Mouse (Mus musculus) bone marrow macrophage, adult 2 months (primary cell): ENCODE results near the gene Ppih. TPM values are rescaled to one million over a fixed set of nuclear protein-coding genes. Genes with fewer than 3 reads are reported as not detected.
A peak's percentile ranks its signal among the peaks of the same experiment; 100 is the strongest.
"Not testable (repeated sequence)": the region's sequence is repeated elsewhere in the genome, so short reads cannot be mapped to it uniquely, and the experiment has no call there.

Source experiments
- H3K27ac ChIP-seq: 2 replicates; pipeline ENCODE4 v1.5.1; 2012; ENCODE audit warnings: low read depth, low read length; ENCODE audit not compliant: insufficient read depth
- H3K4me1 ChIP-seq: 2 replicates; pipeline ENCODE4 v1.6.1; 2012; ENCODE audit warnings: low read length; ENCODE audit not compliant: control insufficient read depth, insufficient read depth
- H3K4me3 ChIP-seq: 2 replicates; pipeline ENCODE4 v1.5.1; 2012; ENCODE audit warnings: mild to moderate bottlenecking, low read length, moderate library complexity; ENCODE audit not compliant: insufficient read depth
- CTCF ChIP-seq: IDR thresholded peaks from 2 replicates; pipeline ENCODE4 v1.5.1; 2012; ENCODE audit warnings: low read depth, mild to moderate bottlenecking, low read length, moderate library complexity
- POLR2A ChIP-seq: IDR thresholded peaks from 2 replicates; pipeline ENCODE4 v1.6.1; 2012; ENCODE audit warnings: mild to moderate bottlenecking, low read depth, low read length, borderline replicate concordance
- polyA plus RNA-seq: library from polyadenylated mRNA; stranded (reverse); fragments of >200 nt; gene quantifications from 2 replicates; pipeline ENCODE4 v1.2.4, GENCODE M21; 2012; ENCODE audit not compliant: missing spikeins, insufficient read depth, insufficient read length

Gene Ppih
- polyA plus RNA-seq, 1 experiment = 31.6 TPM

DNA sequence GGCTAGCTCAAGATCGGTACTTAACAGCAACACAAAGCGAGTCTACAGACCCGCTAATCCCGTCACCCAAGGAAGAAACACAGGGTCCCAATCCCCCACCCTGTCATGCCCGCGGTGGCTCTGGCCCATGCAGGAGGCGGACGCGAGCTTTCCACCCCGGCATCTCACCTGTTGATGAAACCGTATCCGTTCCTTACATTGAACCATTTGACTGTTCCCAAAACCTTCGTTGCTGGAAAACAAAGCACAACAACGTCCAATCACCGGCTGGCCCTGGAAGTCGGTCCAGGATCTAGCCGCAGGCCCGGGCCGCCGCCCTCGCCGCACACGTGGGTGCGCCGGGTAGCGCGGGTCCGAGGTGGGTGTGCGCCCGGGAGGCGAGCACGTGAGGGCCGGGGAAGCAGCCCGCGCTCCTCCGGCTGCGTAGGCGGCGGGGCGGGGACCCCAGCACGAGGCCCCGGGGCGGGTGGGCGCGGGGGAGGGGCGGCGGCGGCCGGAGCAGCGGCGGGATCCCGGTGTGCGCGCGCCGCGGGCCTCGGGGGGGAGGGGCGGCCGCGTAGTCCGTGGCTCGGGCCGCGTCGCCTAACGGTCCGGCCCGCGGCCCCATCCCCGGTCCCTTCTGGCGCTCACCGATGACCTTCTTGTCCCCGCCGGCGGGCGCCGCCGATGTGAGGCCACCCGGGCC, 26.6 kb downstream of the Ppih start:
- peak overlapping the region; percentile 93 for H3K27ac ChIP-seq
- peak overlapping the region; percentile 98 for H3K4me3 ChIP-seq
- TF ChIP-seq CTCF (no peak), POLR2A (no peak)
- H3K4me1 ChIP-seq = peaks cover 10% of the 10 kb centered on the region

DNA sequence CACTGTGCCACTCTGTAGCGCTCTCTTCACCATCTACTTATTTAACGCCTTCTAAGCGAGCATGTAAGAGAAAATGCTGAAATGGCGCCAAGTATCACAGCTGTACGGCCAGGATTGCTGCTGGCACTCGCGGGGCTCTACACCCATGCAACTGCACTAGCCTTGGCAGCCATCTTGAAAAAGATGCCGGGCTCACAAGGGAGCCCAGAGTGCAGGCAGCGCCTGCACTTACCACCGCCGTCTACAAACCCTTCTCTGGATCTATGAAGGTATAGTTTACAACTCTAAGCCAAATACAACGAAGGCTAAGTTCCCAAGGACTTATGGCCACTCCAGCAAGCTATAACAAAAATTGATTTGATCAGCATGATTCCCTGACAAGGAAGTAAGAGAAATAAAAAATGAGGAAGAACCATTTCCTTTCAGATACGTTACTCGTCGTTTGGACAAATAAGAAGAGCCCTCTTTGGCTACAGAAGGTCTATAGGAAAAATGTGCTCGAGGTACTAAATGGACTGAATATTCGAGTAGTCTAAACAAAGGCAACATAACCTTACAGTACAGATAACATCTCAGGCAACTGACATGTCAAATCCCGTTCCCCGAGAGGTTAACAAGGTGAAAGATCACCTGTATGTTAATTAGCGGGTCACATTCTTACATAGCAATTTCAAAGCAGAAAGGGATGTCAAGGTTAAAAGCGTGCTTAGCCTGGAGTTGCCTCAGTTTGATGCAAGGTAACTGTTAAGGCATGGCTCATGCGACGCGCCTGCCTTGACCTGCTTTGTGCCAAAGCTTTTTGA, 27.4 kb downstream of the Ppih start:
- Histone ChIP-seq H3K4me3 (peak overlapping the region; percentile 98), H3K27ac (peak overlapping the region; percentile 93), H3K4me1 (peaks cover 12% of the 10 kb centered on the region)
- TF ChIP-seq CTCF (no peak), POLR2A (no peak)

GRCm38 (mm10) chr4:119291921-119292320, 28.4 kb downstream of the Ppih start:
- Histone ChIP-seq H3K4me3 (peak overlapping the region; percentile 98), H3K4me1 (peaks cover 17% of the 10 kb centered on the region), H3K27ac (no peak overlapping the region)
- TF ChIP-seq CTCF (no peak), POLR2A (no peak)

- Histone ChIP-seq H3K4me3 (no peak overlapping the region), H3K27ac (no peak overlapping the region), H3K4me1 (peaks cover 13% of the 10 kb centered on the region; the same call in 1 of the 2 replicates)
- TF ChIP-seq CTCF (no peak), POLR2A (no peak)
These were observed 35.0 kb downstream of the Ppih start for GRCm38 (mm10) chr4:119285336-119285735.

GRCm38 (mm10) chr4:119284861-119285260, 35.5 kb downstream of the Ppih start:
- Histone ChIP-seq H3K4me3 (no peak overlapping the region), H3K27ac (no peak overlapping the region), H3K4me1 (peaks cover 12% of the 10 kb centered on the region; the same call in 1 of the 2 replicates)
- no peak for TF ChIP-seq POLR2A
- no peak for TF ChIP-seq CTCF

DNA sequence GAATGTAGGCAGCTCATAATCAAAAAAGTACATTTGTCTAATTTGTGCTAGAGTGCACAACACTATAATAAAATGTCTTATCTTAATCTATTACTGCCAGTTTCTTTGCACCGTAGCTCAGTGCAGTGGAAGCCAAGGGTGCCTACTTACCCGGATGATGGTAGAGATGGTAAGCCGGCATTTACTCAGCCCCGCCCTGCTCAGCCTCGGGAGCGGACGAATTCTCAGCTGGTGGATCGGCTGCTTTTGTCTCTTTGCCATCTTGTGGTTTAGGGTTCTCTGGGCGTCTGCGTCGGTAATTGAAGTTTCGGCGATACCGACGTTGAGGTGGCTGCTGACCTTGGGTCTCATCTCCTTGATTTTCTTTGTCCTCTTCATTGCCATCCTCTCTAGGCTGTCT, 41.6 kb downstream of the Ppih start:
- H3K4me3 ChIP-seq, H3K27ac ChIP-seq: not testable (repeated sequence)
- peaks cover 11% of the 10 kb centered on the region for H3K4me1 ChIP-seq

GRCm38 (mm10) chr4:119275726-119276125, 44.6 kb downstream of the Ppih start:
- Histone ChIP-seq H3K27ac (peak overlapping the region; percentile 19; the same call in 1 of the 2 replicates), H3K4me3 (no peak overlapping the region), H3K4me1 (peaks cover 11% of the 10 kb centered on the region)
- no peak for TF ChIP-seq POLR2A
- no peak for TF ChIP-seq CTCF

- TF ChIP-seq CTCF (no peak), POLR2A (no peak)
- H3K4me1 ChIP-seq = peaks cover 11% of the 10 kb centered on the region
- H3K27ac ChIP-seq = peak overlapping the region; percentile 19; the same call in 1 of the 2 replicates
- H3K4me3 ChIP-seq = no peak overlapping the region
These were observed 45.1 kb downstream of the Ppih start for GRCm38 (mm10) chr4:119275226-119275625.

DNA sequence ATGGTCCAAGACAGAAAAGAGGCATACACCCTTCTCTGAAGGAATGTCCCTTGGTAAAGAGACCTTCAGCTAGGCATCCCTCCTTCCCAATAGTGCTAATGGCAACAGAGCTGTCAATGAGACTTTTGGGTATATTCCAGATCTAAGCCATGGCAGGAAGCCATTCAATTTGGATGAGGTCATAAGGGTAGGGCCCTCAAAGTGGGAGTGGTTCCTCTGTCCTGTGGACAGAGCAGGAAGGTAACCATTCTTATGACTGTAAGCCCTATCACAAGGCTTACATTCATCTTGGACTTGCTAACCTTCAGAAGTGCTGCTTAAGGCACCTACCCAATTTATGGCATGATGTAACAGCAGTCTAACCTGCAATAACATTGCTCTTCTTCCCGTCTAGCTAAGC, 45.7 kb downstream of the Ppih start:
- no peak overlapping the region for H3K27ac ChIP-seq
- H3K4me3 ChIP-seq = no peak overlapping the region
- TF ChIP-seq POLR2A = no peak
- TF ChIP-seq CTCF = no peak
- H3K4me1 ChIP-seq = peaks cover 11% of the 10 kb centered on the region

DNA sequence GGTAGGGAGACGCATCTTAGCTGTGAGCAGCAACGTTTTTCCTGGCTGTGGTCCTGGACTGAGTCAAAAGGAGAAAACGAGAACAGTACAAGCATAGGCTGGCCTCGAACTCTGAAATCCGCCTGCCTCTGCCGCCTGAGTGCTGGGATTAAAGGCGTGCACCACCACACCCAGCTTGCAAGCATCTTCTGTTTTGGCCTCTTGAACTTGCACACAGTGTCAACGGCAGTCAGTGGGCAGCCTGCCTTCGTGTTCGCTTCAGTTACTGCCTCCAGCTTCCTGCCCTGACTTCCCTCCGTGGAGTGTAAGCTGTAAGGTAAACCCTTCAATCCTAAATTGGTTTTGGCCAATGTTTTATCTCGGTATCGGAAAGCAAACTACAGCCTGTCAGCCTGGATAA, 53.7 kb downstream of the Ppih start:
- no peak for TF ChIP-seq POLR2A
- TF ChIP-seq CTCF = no peak
- no peaks in the 10 kb centered on the region for H3K4me1 ChIP-seq
- H3K4me3 ChIP-seq = no peak overlapping the region
- H3K27ac ChIP-seq = no peak overlapping the region
